Mouse (Mus musculus) liver, adult 2 months (tissue): ENCODE data around the gene Fgfr2. TPM values are rescaled to one million over a fixed set of nuclear protein-coding genes. Genes with fewer than 3 reads are reported as not detected.

Experiments used
- DNase-seq: peaks from one replicate; pipeline ENCODE4 v3.0.0-alpha.2; 2011; ENCODE audit warnings: low read depth, low spot score; ENCODE audit errors: extremely low read depth
- H3K27ac ChIP-seq: fragments of 200-500 bp; replicated peaks from 2 replicates; pipeline ENCODE4 v1.5.1; 2012; ENCODE audit warnings: low read depth, mild to moderate bottlenecking, control low read depth, inconsistent platforms, low read length; ENCODE audit not compliant: insufficient read depth
- H3K27me3 ChIP-seq: fragments of 200-500 bp; 2 replicates; pipeline ENCODE4 v1.6.1; 2012; ENCODE audit warnings: mild to moderate bottlenecking, moderate library complexity, low read length, inconsistent platforms; ENCODE audit not compliant: control insufficient read depth, insufficient read depth
- H3K36me3 ChIP-seq: fragments of 200-500 bp; 2 replicates; pipeline ENCODE4 v1.6.1; 2012; ENCODE audit warnings: low read length, inconsistent platforms; ENCODE audit not compliant: control insufficient read depth, insufficient read depth
- H3K4me1 ChIP-seq: fragments of 200-500 bp; 2 replicates; pipeline ENCODE4 v1.6.1; 2011; ENCODE audit warnings: low read length; ENCODE audit not compliant: control insufficient read depth, insufficient read depth
- H3K4me3 ChIP-seq: fragments of 200-500 bp; 2 replicates; pipeline ENCODE4 v1.5.1; 2011; ENCODE audit warnings: low read depth, mild to moderate bottlenecking, control low read depth, low read length, moderate library complexity; ENCODE audit not compliant: insufficient read depth
- H3K79me2 ChIP-seq: fragments of 200-500 bp; 2 replicates; pipeline ENCODE4 v1.6.1; 2012; ENCODE audit warnings: inconsistent platforms, mild to moderate bottlenecking, low read length, moderate library complexity; ENCODE audit not compliant: control insufficient read depth, insufficient read depth
- H3K9ac ChIP-seq: fragments of 200-500 bp; 2 replicates; pipeline ENCODE4 v1.6.1; 2012; ENCODE audit warnings: low read depth, mild to moderate bottlenecking, control low read depth, inconsistent platforms, low read length
- CTCF ChIP-seq: fragments of 200-500 bp; IDR thresholded peaks from 2 replicates; pipeline ENCODE4 v1.5.1; 2011; ENCODE audit warnings: low read depth, low read length, control low read depth
- POLR2A ChIP-seq: fragments of 200-500 bp; IDR thresholded peaks from 2 replicates; pipeline ENCODE4 v1.6.1; 2011; ENCODE audit warnings: low read length, control low read depth; ENCODE audit not compliant: insufficient read depth; ENCODE audit errors: extremely low read depth
- WGBS: fragments of 180-500 bp; shearing (Covaris S2); methylation state at CpG from one replicate; pipeline ENCODE4 v1.1.7; 2018; 5-methylcytosine and 5-hydroxymethylcytosine counted together
- polyA plus RNA-seq: library from polyadenylated mRNA; depleted of rRNA; stranded (reverse); fragments of >200 nt; gene quantifications from 2 replicates; pipeline ENCODE4 v1.2.3, GENCODE M21; 2012
- total RNA-seq: library from RNA; depleted of rRNA; stranded (reverse); fragments of >200 nt; gene quantifications from 2 replicates; pipeline ENCODE4 v1.2.3, GENCODE M21; 2014

Gene Fgfr2
- total and polyA plus RNA-seq, 2 experiments = 16.7 to 35.2 TPM

DNA sequence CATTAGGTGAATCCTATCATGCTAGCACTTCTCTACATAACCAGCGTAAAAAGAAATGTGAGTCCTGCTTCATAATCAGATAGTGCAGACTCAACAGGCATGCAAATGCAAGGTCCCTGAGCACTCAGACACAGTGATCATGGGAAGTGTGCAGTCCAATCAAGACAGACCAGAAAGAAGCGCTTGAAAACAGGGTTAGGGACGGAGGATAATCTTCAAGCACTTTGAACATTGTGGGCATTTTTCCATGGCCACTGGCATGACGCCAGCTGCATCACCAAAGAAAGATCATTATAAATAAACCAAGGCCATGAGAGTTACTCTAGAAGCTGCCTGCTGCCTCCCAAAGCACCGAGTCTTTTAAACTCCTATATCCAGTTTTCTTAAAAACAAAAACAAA, 2923.8 kb downstream of the Fgfr2 start:
- no peak overlapping the region for H3K27ac ChIP-seq
- no peak overlapping the region for H3K9ac ChIP-seq
- H3K79me2 ChIP-seq = no peaks in the 10 kb centered on the region
- no peaks in the 10 kb centered on the region for H3K27me3 ChIP-seq
- WGBS = 58% methylated on average over 5 of the region's 5 CpGs
- H3K36me3 ChIP-seq = no peaks in the 10 kb centered on the region; the same call in 1 of the 2 replicates
- no peak overlapping the region for H3K4me3 ChIP-seq
- H3K4me1 ChIP-seq = no peaks in the 10 kb centered on the region
- TF ChIP-seq POLR2A = no peak
- TF ChIP-seq CTCF = no peak
- no peak for DNase-seq

DNA sequence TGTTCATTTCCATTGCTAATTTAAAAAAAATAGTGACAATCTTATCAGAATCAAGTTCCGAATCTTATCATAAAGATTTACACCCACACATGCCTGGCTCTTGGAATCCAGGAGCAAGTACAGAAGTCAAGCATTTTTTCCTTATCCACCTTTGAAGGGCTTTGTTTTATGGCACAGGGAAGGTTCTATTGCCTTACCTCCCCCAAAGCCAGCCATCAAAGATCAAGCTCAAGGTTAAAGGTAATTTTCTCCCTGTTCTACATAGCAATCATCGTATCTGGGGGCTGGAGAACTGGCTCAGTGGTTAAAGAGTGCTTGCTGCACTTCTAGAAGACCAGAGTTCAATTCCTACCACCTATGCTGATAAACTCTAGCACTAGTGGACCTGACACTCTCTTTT, 2928.1 kb downstream of the Fgfr2 start:
- no peaks in the 10 kb centered on the region for H3K79me2 ChIP-seq
- H3K4me1 ChIP-seq = no peaks in the 10 kb centered on the region
- H3K36me3 ChIP-seq = no peaks in the 10 kb centered on the region; the same call in 1 of the 2 replicates
- 78% methylated on average over 2 of the region's 2 CpGs for whole genome bisulfite sequencing
- H3K4me3 ChIP-seq = no peak overlapping the region
- TF ChIP-seq POLR2A (no peak), CTCF (no peak)
- H3K27ac ChIP-seq = no peak overlapping the region
- H3K9ac ChIP-seq = no peak overlapping the region
- no peaks in the 10 kb centered on the region for H3K27me3 ChIP-seq
- DNase-seq = no peak

DNA sequence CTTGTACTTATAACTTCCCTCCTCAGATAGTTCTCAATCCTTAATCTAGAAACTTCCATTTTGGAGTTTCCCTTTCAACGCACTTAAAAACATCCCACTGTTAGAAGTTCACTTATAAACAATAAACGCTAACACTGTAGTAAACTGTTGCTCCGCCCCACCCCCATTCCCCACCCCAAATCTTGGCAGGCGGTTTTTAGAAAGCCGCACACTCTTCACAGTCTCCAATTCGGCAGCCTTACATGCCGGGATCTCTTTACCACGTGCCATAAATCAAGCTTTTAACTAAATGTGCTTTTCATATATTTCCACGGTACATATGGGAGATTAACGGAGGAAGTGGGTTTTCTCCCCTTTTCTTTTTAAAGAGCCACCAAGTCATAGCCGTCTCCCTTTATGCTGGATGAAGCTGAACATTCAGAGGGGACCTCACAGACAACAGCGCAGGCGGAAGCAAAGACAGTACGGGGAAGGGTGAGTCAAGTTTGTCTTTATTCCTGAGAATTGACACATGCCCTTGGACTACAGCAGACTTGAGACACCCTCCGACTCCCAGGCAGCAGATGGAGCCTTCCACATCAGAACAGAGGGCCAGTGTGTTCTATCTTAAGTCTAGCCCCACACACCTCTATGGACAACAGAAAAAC, 2932.7 kb downstream of the Fgfr2 start:
- no peak for DNase-seq
- Histone ChIP-seq H3K4me3 (no peak overlapping the region), H3K9ac (no peak overlapping the region), H3K4me1 (no peaks in the 10 kb centered on the region), H3K79me2 (no peaks in the 10 kb centered on the region), H3K36me3 (peaks cover 2% of the 10 kb centered on the region; the same call in 1 of the 2 replicates), H3K27ac (no peak overlapping the region), H3K27me3 (no peaks in the 10 kb centered on the region)
- no peak for TF ChIP-seq POLR2A
- no peak for TF ChIP-seq CTCF
- WGBS = 78% methylated on average over 15 of the region's 15 CpGs

DNA sequence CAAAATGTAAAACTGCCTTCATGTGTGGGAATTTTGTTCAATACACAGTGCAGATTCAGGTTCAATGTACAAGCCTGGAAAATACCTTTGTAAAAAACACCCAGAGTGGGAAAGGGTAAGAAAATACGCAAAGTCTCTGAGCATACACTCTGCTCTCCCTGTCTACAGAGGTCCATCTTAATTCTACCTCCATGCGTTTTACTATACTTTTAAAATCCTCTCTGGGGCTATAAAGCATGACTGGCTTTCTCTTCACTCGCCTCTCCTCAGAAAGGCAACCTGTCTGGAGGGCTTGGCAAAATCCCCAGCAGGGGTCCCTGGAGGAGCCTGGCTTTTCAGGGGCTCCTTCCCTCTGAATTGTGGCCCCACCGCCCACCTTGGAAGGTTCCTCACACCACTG, 2933.2 kb downstream of the Fgfr2 start:
- WGBS = 90% methylated on average over 4 of the region's 4 CpGs
- Histone ChIP-seq H3K9ac (no peak overlapping the region), H3K36me3 (peaks cover 2% of the 10 kb centered on the region; the same call in 1 of the 2 replicates), H3K27ac (no peak overlapping the region), H3K4me1 (no peaks in the 10 kb centered on the region), H3K79me2 (no peaks in the 10 kb centered on the region), H3K4me3 (no peak overlapping the region), H3K27me3 (no peaks in the 10 kb centered on the region)
- no peak for DNase-seq
- no peak for TF ChIP-seq POLR2A
- no peak for TF ChIP-seq CTCF

DNA sequence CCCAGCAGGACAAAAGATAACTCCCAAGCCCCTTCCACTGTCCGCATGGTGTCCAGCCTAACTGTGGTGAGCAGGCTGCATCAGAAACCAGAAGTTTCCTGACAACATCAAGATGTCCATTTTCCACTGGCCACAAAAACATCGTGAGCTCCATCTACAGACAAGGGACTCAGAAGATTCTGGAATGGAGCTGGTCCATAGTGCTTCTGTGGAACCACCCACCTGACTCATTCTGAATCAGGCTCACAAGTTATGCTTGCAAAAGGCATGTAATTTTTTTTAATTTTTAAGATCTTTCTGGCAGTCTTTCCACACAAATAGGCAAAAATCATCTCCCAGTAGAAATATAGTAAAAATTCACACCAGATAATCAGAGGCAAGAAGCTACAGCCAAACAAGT, 2935.0 kb downstream of the Fgfr2 start:
- no peak overlapping the region for H3K27ac ChIP-seq
- 84% methylated on average over 2 of the region's 2 CpGs for WGBS
- no peak overlapping the region for H3K9ac ChIP-seq
- DNase-seq = no peak
- H3K27me3 ChIP-seq = no peaks in the 10 kb centered on the region
- H3K36me3 ChIP-seq = peaks cover 2% of the 10 kb centered on the region; the same call in 1 of the 2 replicates
- H3K79me2 ChIP-seq = no peaks in the 10 kb centered on the region
- H3K4me3 ChIP-seq = no peak overlapping the region
- H3K4me1 ChIP-seq = no peaks in the 10 kb centered on the region
- TF ChIP-seq POLR2A (no peak), CTCF (no peak)

DNA sequence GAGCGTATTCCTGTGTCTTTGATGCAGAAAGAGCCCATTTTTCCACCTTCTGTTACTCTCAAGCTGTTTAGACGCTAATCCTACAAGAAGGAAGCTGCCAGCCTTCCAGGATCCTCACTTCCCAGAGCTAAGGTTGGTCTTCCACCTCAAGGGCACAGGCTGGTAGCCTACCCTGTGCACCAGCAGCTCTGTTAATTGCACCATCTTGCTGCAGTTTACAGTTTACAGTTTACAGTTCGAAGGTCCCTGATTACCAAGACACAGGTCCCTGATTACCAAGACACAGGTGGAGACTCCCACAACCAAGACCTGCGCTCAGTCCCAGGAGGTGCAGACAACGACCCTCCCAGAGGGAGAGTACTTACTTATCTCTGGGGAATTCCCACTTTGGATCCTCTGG, 2938.3 kb downstream of the Fgfr2 start:
- no peaks in the 10 kb centered on the region for H3K79me2 ChIP-seq
- no peak overlapping the region for H3K9ac ChIP-seq
- no peak overlapping the region for H3K4me3 ChIP-seq
- peaks cover 2% of the 10 kb centered on the region; the same call in 1 of the 2 replicates for H3K36me3 ChIP-seq
- no peaks in the 10 kb centered on the region for H3K27me3 ChIP-seq
- no peak for TF ChIP-seq POLR2A
- no peak for TF ChIP-seq CTCF
- DNase-seq = no peak
- no peaks in the 10 kb centered on the region for H3K4me1 ChIP-seq
- no peak overlapping the region for H3K27ac ChIP-seq
- WGBS = 86% methylated on average over 5 of the region's 5 CpGs
